Mouse (Mus musculus) layer of hippocampus, adult 2 months (tissue): Measurements from ENCODE around the gene Galnt7. TPM values are rescaled to one million over a fixed set of nuclear protein-coding genes. Genes with fewer than 3 reads are reported as not detected.

ENCODE experiments used
- DNase-seq, 2 experiments: peaks; one replicate each; pipeline ENCODE4 v3.0.0; 2022; ENCODE audit warnings: low spot score in 2 of 2
- H3K27ac ChIP-seq: fragments of 200-600 bp; 2 replicates; pipeline ENCODE4 v1.8.1; 2022
- H3K4me3 ChIP-seq: fragments of 200-600 bp; 2 replicates; pipeline ENCODE4 v1.8.1; 2022; ENCODE audit warnings: mild to moderate bottlenecking
- CTCF ChIP-seq: fragments of 200-600 bp; conservative IDR thresholded peaks from 2 replicates; pipeline ENCODE4 v1.8.1; 2022; ENCODE audit warnings: antibody characterized with exemption, mild to moderate bottlenecking, moderate library complexity
- total RNA-seq, 2 experiments: library from RNA; stranded (reverse); gene quantifications; 2 replicates each; pipeline ENCODE4 v1.2.3; 2021

Galnt7 gene
- total RNA-seq, 2 experiments from 2014 or later = 9.7 to 11.4 TPM

DNA sequence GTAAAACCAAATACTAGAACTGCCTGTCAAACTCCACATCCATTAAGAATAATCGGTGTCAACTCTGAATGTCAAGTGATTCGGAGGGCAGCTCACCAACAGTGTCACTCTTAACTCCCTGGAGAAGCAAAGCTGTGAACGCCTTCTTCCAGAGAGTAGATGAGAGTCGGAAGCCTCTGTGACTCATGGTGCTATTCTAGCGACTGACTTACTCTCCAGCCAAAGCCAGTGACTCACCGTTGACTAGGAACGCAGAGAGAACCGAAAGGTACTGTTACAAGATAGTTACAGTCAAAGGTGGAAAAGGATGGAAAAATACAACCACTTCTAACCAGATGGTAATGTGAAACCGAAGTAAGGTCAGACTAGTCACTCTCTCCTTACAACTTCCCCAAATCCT lies 63.7 kb downstream of the Galnt7 start:
- H3K27ac ChIP-seq = no peak overlapping the region
- no peak for DNase-seq
- TF ChIP-seq CTCF = no peak
- H3K4me3 ChIP-seq = no peak overlapping the region

DNA sequence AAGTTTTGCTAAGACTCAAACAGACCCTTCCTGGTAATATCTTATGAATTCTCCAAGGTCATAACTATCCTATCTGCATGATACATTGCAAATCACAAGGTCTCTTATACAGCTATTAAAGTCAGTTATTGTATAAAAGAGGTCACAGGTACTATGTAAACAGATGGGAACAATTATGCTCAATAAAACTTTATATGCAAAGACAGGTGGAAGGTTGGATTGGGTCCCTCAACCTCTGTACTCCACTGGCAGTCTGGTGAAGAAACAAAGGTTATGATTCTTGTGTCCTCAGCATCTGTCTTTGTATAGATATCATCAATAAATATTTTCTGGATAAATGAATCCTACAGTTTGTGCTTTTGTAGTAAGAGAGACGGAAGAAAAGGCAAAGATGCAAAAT lies 64.2 kb downstream of the Galnt7 start:
- TF ChIP-seq CTCF = no peak

DNA sequence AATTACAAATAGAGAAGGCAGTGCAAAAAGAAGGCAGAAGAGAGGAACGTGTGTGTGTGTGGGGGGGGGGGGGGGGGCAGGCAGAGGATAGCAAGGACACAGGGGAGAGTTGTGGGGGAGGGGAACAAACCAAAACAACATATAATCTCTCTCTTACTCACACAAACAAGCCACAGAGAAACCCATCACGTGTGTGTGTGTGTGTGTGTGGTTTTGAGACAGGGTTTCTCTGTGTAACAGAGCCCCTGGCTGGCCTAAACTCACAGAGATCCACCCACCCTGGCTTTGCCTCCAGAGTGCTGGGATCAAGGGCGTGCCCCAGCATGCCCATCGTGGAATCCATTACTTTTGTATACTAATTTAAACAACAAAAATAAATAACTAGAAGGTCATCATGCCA lies 66.2 kb downstream of the Galnt7 start:
- no peak for DNase-seq
- Histone ChIP-seq H3K4me3 (no peak overlapping the region), H3K27ac (no peak overlapping the region)
- no peak for TF ChIP-seq CTCF

More for the DNA sequence above, 64.2 kb downstream of the Galnt7 start:
- Histone ChIP-seq H3K27ac (no peak overlapping the region), H3K4me3 (no peak overlapping the region)
- DNase-seq = no peak

DNA sequence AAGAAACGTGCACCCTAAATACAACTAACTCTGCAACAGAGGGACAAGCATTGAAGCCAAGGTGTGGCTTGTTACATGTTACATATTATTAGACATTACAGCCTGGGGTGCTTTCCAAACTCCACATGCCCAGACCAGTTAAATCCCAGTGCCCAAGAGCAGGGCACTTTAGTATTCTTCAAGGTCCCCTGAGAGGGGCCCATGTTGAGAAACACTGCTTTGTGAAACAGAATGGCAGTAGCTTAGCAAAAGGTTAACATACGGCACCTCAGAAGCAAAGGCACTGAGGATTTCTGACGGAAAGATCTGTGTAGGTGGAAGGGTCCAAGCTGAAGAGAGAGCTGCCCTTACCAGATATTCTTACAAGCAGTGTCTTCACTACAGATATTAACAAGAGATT lies 67.0 kb downstream of the Galnt7 start:
- no peak for DNase-seq
- H3K4me3 ChIP-seq = no peak overlapping the region
- TF ChIP-seq CTCF = no peak
- H3K27ac ChIP-seq = no peak overlapping the region

DNA sequence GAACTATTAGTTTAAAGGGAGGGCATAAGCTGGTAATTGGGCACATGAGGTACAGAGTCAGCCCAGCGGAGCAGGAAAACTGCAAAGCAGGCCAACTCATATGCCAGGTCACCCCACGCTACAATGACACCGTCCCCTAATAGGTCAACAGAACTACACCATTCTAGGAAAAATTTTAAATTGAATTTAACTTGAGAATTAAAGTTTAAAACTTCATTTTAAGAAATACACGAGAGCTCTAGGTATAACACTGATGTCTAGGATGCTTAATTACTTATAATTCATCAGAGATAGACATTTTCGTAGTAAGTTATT lies 67.7 kb downstream of the Galnt7 start:
- Histone ChIP-seq H3K4me3 (no peak overlapping the region), H3K27ac (no peak overlapping the region)
- DNase-seq = no peak
- no peak for TF ChIP-seq CTCF

DNA sequence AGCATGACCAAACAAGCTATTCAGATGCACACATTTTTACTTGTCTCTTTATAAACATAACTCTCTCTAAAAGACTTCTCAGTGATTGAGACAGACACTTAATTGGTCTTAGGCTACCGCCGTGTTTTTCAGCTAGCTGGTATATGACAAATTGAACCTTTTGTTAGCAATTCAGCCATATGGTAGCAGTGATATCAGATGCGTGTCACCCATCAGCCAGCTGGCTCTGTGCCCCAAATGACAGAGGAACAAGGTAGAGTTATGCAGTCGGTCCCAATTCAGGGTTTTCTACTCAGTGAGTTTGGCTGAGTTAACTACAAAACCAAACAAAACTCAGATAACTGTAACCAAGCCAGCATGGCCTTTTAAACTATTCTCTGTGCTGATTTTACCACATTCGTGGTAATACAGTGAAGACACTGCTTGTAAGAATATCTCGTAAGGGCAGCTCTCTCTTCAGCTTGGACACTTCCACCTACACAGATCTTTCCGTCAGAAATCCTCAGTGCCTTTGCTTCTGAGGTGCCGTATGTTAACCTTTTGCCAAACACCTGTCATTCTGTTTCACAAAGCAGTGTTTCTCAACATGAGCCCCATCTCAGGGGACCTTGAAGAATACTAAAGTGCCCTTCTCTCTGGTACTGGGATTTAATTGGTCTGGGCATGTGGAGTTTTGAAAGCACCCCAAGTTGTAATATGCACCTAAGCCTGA lies 68.3 kb downstream of the Galnt7 start:
- TF ChIP-seq CTCF = no peak
- no peak overlapping the region for H3K4me3 ChIP-seq
- DNase-seq = peak; percentile 40 to 57
- peak overlapping the region; percentile 39; the same call in 1 of the 2 replicates for H3K27ac ChIP-seq

DNA sequence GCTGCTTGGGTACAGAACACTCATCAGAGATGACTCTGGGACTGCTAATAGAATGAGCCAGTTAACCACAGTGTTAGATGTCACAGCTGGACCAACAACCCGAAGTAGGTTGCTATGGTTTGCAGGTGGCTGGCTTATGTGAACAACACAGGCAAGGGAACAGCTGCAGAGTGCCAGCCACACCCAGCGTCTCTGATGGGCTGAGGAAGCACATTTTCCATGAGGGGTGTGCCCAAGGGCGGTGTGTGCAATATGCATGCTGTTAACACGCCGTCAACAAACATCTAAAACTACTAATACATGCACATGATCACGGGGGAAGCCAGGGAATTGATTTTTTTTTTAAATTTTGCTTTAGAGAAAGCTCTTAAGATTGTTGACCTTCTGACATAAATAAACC lies 73.0 kb downstream of the Galnt7 start:
- Histone ChIP-seq H3K4me3 (no peak overlapping the region), H3K27ac (no peak overlapping the region)
- no peak for TF ChIP-seq CTCF
- DNase-seq = no peak

DNA sequence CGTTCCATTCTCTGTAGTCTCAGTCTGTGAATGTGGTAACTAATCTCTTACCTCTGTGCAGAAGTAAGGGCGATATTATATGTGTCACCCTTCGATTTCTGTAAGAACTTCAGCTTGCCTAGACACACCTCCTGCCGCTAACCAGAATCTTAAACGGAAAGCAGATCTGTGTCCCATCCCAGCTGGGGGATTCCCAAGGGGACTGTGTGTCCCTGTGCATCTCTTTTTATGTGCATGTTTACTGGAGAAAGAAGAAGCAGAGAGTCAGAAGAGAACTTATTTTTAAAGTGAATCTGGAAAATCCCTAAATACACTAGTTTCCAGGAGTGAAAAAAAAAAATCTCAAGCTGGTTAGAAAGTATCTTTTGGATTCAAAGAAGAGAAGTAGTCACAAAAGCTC lies 75.5 kb downstream of the Galnt7 start:
- H3K27ac ChIP-seq = no peak overlapping the region
- no peak overlapping the region for H3K4me3 ChIP-seq
- TF ChIP-seq CTCF = no peak
- no peak for DNase-seq

DNA sequence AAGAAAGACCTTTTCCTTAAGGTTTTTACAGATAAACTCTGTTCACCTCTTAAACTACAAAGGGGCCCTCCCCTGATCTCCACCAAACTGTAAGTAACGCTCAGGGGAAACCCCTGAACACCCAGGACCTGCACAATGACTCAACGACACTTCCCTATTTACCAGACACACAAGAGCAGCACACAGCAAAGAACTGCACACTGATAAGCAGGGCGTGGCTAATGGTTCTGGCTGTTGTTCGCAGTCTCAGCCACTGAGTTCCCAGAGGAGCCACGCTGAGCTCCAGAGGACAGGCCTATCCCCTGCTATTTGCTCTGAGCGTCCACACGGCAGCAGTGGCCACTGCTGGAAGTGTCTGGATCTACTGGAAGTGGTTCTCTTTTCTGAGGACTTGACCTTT lies 76.6 kb downstream of the Galnt7 start:
- TF ChIP-seq CTCF = peak; percentile 42
- no peak for DNase-seq
- H3K27ac ChIP-seq = no peak overlapping the region
- H3K4me3 ChIP-seq = no peak overlapping the region

DNA sequence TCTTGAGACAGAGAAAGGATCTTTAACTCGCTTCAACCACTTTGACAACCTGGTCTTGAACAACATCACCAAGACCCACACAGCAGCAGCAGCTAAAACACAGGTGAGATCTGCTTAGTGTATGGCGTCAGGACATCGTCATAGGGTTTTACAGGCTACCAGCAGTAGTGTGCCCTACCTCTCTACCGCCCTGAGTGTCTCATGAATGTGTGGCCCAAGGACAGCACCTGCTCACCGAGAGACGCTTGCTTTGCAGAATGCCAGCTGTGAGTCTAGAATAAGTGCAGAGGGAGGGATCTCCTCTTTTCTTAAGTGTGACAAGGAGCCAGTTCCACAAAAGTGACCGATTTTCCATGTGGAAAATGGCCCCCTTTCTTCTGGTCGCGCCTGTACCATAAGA lies 77.5 kb downstream of the Galnt7 start:
- H3K4me3 ChIP-seq = no peak overlapping the region
- no peak overlapping the region for H3K27ac ChIP-seq
- DNase-seq = no peak
- no peak for TF ChIP-seq CTCF

DNA sequence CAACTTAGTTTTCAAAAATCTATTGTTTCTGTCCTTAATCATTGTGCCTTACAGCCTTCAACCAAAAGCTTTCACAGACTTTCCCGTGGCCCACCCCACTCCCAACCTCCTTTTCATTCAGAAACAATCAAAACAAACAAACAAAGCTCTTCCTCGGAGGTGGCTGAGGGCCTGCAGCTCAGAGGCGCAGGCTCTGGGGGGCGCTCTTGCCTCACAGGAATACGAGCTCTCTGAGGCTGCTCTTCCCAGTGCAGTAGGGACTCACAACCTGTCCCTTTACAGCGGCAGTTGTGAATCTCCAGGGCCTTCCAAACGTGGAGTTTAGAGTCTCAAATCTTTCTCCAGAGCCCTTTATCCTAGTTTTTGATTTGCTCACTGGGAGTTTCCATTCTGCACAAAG lies 78.4 kb downstream of the Galnt7 start:
- peak; percentile 58 to 82 for DNase-seq
- Histone ChIP-seq H3K27ac (0 out of 2 replicates have a peak overlapping the region, but pooled peaks have one; percentile 12), H3K4me3 (no peak overlapping the region)
- TF ChIP-seq CTCF = peak; percentile 100

DNA sequence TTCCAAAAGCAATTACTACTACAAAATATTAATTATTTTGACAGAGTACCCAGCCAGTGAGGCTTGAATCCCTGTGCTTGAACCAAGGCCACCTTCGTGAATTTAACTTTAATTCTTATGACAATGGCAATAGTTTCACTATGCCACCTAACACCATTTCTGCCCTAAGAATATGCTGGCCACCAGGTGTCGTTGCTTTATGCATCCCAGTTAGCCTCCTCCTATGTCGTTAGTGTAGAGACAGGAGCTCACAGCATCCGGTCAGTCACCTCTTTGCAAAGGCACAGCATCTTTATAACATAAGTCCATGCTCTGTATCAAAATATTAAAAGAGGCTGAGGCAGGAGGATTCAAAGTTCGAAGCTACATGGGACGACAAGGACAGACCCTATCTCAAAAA lies 79.0 kb downstream of the Galnt7 start:
- TF ChIP-seq CTCF = no peak
- Histone ChIP-seq H3K4me3 (no peak overlapping the region), H3K27ac (no peak overlapping the region)
- DNase-seq = no peak

DNA sequence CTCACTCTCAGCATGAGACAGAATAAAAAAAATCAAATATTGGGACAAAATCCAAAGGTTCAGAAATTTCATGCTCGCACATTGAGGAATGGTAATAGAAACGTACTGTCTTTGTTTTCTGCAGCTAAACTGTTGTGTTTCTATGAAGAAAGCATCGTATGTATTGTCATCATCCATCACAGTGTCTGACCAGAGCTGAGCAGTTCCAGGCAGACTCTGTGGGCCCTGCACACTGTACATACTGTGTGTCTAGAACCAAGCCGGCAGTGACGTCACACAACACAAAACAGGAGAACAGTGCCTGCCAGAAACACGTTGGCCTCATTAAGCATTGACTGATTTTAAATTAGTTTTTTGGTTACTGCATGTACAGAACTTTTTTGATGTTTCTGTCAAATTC lies 82.9 kb downstream of the Galnt7 start:
- DNase-seq = no peak
- TF ChIP-seq CTCF = no peak
- peak overlapping the region; percentile 5; the same call in 1 of the 2 replicates for H3K27ac ChIP-seq
- H3K4me3 ChIP-seq = no peak overlapping the region

DNA sequence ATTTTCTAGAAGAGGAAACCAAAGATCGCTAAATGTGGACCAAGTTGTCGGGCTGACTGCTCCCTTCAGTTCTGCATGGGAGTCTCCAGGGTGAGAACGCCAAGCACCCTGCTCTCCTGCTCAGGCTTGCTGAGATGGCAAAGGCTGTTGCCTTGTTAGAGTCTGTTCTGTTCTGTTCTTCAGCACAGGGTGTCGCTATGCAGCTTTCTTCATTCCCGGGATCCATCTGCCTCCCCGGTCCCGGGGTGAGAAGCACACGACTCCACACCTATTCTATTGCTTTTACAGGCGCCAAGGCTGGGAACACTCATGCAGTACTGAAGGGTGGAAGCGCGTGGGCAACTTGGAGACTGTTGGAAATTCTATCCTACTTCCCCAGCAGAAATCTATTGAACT lies 83.4 kb downstream of the Galnt7 start:
- Histone ChIP-seq H3K4me3 (no peak overlapping the region), H3K27ac (peak overlapping the region; percentile 32; the same call in 1 of the 2 replicates)
- peak; percentile 62 for TF ChIP-seq CTCF
- DNase-seq = peak in 1 of 2 experiments; percentile 29
